Mouse (Mus musculus): ENCODE results near the gene Cd276. TPM values are rescaled to one million over a fixed set of nuclear protein-coding genes. Genes with fewer than 3 reads are reported as not detected.
A peak's percentile ranks its signal among the peaks of the same experiment; 100 is the strongest.

Gene Cd276
- polyA plus RNA-seq, 2 experiments: 0.87 to 1.2 TPM

DNA sequence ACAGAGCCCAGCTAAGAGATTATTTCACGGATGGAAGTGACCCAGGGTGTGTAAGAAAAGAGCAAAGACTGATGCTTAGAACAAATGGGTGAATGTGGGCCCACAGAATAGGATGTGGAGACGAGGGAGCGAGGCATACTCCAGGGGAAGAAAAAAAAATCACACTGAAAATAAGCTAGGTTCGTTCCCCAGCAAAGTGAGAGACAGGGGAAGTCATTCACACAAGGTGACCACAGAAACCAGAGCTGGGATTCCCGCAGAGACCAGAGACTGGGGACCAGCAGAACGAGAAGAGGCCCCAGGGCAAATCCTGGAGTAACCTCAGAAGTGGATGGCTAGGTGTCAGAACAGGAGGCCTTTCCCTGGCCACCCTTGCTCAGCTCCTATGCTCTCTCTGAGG, 9.8 kb downstream of the Cd276 start:
- Histone ChIP-seq H3K4me2 (ENCODE audit: low read depth) (no peak overlapping the region), H3K27me3 (ENCODE audit: control insufficient read depth, insufficient read depth, low read length) (no peaks in the 10 kb centered on the region), H3K4me1 (replicated peaks; ENCODE audit: control insufficient read depth in 2 of 2, insufficient read depth in 2 of 2, low read length in 1 of 2) (peaks cover 0 to 5% of the 10 kb centered on the region in 2 experiments; a peak in 2 of 4 replicates), H3K36me3 (replicated peaks; ENCODE audit: control insufficient read depth, insufficient read depth, low read depth) (no peaks in the 10 kb centered on the region), H3K9me3 (ENCODE audit: control insufficient read depth, low read length) (no peaks in the 10 kb centered on the region), H3K4me3 (ENCODE audit: insufficient read depth in 1 of 2, low read depth in 2 of 2, low read length in 2 of 2) (no peak overlapping the region), H3K9ac (replicated peaks) (no peak overlapping the region), H3K27ac (no peak overlapping the region)
- ATAC-seq (ENCODE audit: insufficient read depth) (no peak), DNase-seq (ENCODE audit: low read depth in 3 of 3, low spot score in 3 of 3) (no peak)
- TF ChIP-seq EP300 (IDR thresholded peaks at IDR 0.05; ENCODE audit: low read depth) (no peak), CTCF (IDR thresholded peaks at IDR 0.05; ENCODE audit: low read depth) (no peak)
- WGBS (ENCODE audit: insufficient replicate concordance): 25% methylated on average over 6 of the region's 6 CpGs

DNA sequence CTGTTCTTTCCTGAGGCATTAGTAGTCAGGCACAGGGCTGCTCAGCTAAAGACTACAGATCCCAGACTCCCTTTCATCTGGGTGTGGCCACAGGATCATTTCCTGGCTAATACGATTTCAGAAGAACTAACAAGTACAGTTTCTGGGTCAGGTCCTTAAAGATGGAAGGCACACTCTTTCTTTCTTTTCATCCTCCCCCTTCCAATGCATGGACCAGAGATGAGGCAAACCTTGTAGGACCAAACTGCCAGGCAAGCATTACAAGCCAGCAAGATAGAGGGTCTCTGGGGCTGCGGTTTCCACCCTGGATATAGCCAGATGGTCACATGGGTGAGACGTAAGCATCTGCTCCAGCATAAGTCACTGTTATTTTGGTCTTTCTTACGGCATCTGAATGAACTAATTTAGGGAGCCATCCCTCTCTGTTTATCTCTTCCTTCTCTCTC, 10.3 kb downstream of the Cd276 start:
- H3K27ac ChIP-seq: no peak overlapping the region
- no peak for DNase-seq (ENCODE audit: low read depth in 3 of 3, low spot score in 3 of 3)
- H3K27me3 ChIP-seq (ENCODE audit: control insufficient read depth, insufficient read depth, low read length): no peaks in the 10 kb centered on the region
- no peaks in the 10 kb centered on the region for H3K9me3 ChIP-seq (ENCODE audit: control insufficient read depth, low read length)
- WGBS (ENCODE audit: insufficient replicate concordance): 43% methylated on average over 4 of the region's 4 CpGs
- H3K4me3 ChIP-seq (ENCODE audit: insufficient read depth in 1 of 2, low read depth in 2 of 2, low read length in 2 of 2): no peak overlapping the region
- no peak for ATAC-seq (ENCODE audit: insufficient read depth)
- TF ChIP-seq EP300 (IDR thresholded peaks at IDR 0.05; ENCODE audit: low read depth) (no peak), CTCF (IDR thresholded peaks at IDR 0.05; ENCODE audit: low read depth) (no peak)
- no peak overlapping the region for H3K9ac ChIP-seq (replicated peaks)
- H3K4me2 ChIP-seq (ENCODE audit: low read depth): no peak overlapping the region
- H3K36me3 ChIP-seq (replicated peaks; ENCODE audit: control insufficient read depth, insufficient read depth, low read depth): no peaks in the 10 kb centered on the region
- H3K4me1 ChIP-seq (replicated peaks; ENCODE audit: control insufficient read depth in 2 of 2, insufficient read depth in 2 of 2, low read length in 1 of 2): peaks cover 0 to 5% of the 10 kb centered on the region in 2 experiments; a peak in 2 of 4 replicates

DNA sequence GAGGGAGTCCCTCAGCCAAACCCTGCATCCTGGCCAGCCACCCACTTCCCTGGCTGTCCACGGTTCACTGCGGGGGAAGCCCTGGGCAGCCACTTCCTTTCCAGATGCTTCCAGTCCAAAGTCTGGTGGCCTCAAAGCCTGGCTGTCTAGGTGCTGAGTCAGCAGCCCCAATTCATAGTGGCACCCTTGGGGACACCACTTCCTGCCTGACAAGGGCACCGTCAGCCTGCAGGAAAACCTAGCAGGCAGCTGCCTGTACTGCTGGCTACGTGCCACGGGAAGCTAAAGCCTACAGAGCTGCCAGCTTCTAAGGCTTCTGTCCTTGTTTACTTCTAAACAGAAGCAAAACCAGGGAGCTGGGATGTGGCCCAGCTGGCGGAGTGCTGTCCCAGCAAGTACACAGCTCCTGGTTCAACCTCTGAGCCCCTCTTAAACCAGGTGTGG, 13.3 kb downstream of the Cd276 start:
- peak in 2 of 3 experiments; percentile 22 to 44 for DNase-seq (ENCODE audit: low read depth in 3 of 3, low spot score in 3 of 3)
- Histone ChIP-seq H3K36me3 (replicated peaks; ENCODE audit: control insufficient read depth, insufficient read depth, low read depth) (no peaks in the 10 kb centered on the region), H3K4me2 (ENCODE audit: low read depth) (no peak overlapping the region), H3K9ac (replicated peaks) (no peak overlapping the region), H3K27ac (no peak overlapping the region), H3K27me3 (ENCODE audit: control insufficient read depth, insufficient read depth, low read length) (no peaks in the 10 kb centered on the region), H3K4me3 (ENCODE audit: insufficient read depth in 1 of 2, low read depth in 2 of 2, low read length in 2 of 2) (no peak overlapping the region), H3K4me1 (replicated peaks; ENCODE audit: control insufficient read depth in 2 of 2, insufficient read depth in 2 of 2, low read length in 1 of 2) (peaks cover 0 to 5% of the 10 kb centered on the region in 2 experiments; a peak in 2 of 4 replicates), H3K9me3 (ENCODE audit: control insufficient read depth, low read length) (no peaks in the 10 kb centered on the region)
- WGBS (ENCODE audit: insufficient replicate concordance): 23% methylated on average over 6 of the region's 6 CpGs
- TF ChIP-seq EP300 (IDR thresholded peaks at IDR 0.05; ENCODE audit: low read depth): no peak
- no peak for TF ChIP-seq CTCF (IDR thresholded peaks at IDR 0.05; ENCODE audit: low read depth)
- peak; percentile 28; the same call in 1 of the 2 replicates for ATAC-seq (ENCODE audit: insufficient read depth)

DNA sequence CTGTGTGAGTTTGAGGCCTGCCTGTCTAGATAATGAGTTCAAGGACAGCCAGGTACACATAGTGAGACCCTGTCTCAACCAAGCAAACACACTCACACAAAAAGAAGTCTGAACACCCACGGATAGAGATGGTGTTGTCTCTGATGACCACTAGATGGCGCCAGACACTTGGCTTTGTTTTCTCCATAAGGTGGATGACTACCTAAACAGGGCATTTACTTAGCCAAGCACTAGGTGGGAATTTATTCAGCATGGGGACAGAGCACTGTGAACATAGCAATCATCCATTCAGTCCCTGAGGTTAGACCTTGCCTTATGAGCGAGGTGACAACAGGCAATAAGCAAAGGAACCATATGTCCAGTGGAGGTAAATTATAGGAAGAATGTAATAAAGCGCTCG, 15.4 kb downstream of the Cd276 start:
- no peak overlapping the region for H3K4me3 ChIP-seq (ENCODE audit: insufficient read depth in 1 of 2, low read depth in 2 of 2, low read length in 2 of 2)
- no peaks in the 10 kb centered on the region for H3K36me3 ChIP-seq (replicated peaks; ENCODE audit: control insufficient read depth, insufficient read depth, low read depth)
- no peak overlapping the region for H3K4me2 ChIP-seq (ENCODE audit: low read depth)
- WGBS (ENCODE audit: insufficient replicate concordance): 43% methylated on average over 5 of the region's 5 CpGs
- no peak for ATAC-seq (ENCODE audit: insufficient read depth)
- H3K27me3 ChIP-seq (ENCODE audit: control insufficient read depth, insufficient read depth, low read length): no peaks in the 10 kb centered on the region
- peak; percentile 30 to 48 (median 43) for DNase-seq (ENCODE audit: low read depth in 3 of 3, low spot score in 3 of 3)
- H3K9me3 ChIP-seq (ENCODE audit: control insufficient read depth, low read length): no peaks in the 10 kb centered on the region
- no peak overlapping the region for H3K27ac ChIP-seq
- no peak overlapping the region for H3K9ac ChIP-seq (replicated peaks)
- TF ChIP-seq CTCF (IDR thresholded peaks at IDR 0.05; ENCODE audit: low read depth): peak; percentile 94
- TF ChIP-seq EP300 (IDR thresholded peaks at IDR 0.05; ENCODE audit: low read depth): no peak
- H3K4me1 ChIP-seq (replicated peaks; ENCODE audit: control insufficient read depth in 2 of 2, insufficient read depth in 2 of 2, low read length in 1 of 2): peaks cover 0 to 5% of the 10 kb centered on the region in 2 experiments; a peak in 2 of 4 replicates

DNA sequence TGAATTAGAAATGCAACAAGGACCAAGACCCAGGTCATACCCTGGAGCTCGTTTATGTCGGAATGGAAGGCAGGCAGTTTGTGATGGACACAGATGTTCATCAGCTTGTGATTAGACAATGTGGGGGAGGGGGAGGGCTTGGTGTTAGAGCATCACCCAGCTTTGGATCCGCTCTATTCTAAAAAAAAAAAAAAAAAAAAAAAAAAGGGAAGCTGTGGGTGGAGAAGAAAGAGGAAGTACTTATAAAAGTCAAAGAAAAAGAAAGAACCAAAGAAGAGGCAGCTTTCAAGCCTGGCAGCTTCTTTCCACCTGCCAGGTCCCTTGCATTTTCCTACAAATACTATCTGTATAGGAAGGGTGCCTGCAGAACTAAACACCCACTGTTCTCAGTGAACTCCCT, 17.5 kb downstream of the Cd276 start:
- no peak for DNase-seq (ENCODE audit: low read depth in 3 of 3, low spot score in 3 of 3)
- WGBS (ENCODE audit: insufficient replicate concordance): 11% methylated on average over 3 of the region's 3 CpGs
- no peaks in the 10 kb centered on the region for H3K27me3 ChIP-seq (ENCODE audit: control insufficient read depth, insufficient read depth, low read length)
- H3K4me1 ChIP-seq (replicated peaks; ENCODE audit: control insufficient read depth in 2 of 2, insufficient read depth in 2 of 2, low read length in 1 of 2): peaks cover 0 to 5% of the 10 kb centered on the region in 2 experiments; a peak in 2 of 4 replicates
- H3K36me3 ChIP-seq (replicated peaks; ENCODE audit: control insufficient read depth, insufficient read depth, low read depth): no peaks in the 10 kb centered on the region
- TF ChIP-seq CTCF (IDR thresholded peaks at IDR 0.05; ENCODE audit: low read depth) (no peak), EP300 (IDR thresholded peaks at IDR 0.05; ENCODE audit: low read depth) (no peak)
- no peaks in the 10 kb centered on the region for H3K9me3 ChIP-seq (ENCODE audit: control insufficient read depth, low read length)
- H3K27ac ChIP-seq: no peak overlapping the region
- H3K4me2 ChIP-seq (ENCODE audit: low read depth): no peak overlapping the region
- H3K4me3 ChIP-seq (ENCODE audit: insufficient read depth in 1 of 2, low read depth in 2 of 2, low read length in 2 of 2): no peak overlapping the region
- H3K9ac ChIP-seq (replicated peaks): no peak overlapping the region
- ATAC-seq (ENCODE audit: insufficient read depth): no peak
